Mouse (Mus musculus): ENCODE data around the gene Kpna2. TPM values are rescaled to one million over a fixed set of nuclear protein-coding genes. Genes with fewer than 3 reads are reported as not detected.

The Kpna2 gene
- polyA plus RNA-seq, 1 experiment from 2014 or later: 411 TPM

GRCm38 (mm10) chr11:106969798-106970197, 29.5 kb downstream of the Kpna2 start:
- Histone ChIP-seq H3K9me3 (ENCODE audit: low read length) (no peaks in the 10 kb centered on the region), H3K27ac (ENCODE audit: low read length) (no peak overlapping the region), H3K9ac (replicated peaks; ENCODE audit: low read length) (no peak overlapping the region), H3K4me3 (ENCODE audit: low read length) (no peak overlapping the region), H3K4me1 (ENCODE audit: insufficient read depth, low read length) (0 out of 2 replicates have a peak, but pooled peaks cover 6% of the 10 kb centered on the region), H3K4me2 (replicated peaks; ENCODE audit: low read depth, low read length) (no peak overlapping the region), H3K36me3 (ENCODE audit: insufficient read depth, low read length) (no peaks in the 10 kb centered on the region), H3K27me3 (ENCODE audit: insufficient read depth, low read length) (no peaks in the 10 kb centered on the region)
- WGBS: 70% methylated on average over 8 of the region's 8 CpGs
- ATAC-seq (ENCODE audit: low FRiP score, low TSS enrichment): no peak

DNA sequence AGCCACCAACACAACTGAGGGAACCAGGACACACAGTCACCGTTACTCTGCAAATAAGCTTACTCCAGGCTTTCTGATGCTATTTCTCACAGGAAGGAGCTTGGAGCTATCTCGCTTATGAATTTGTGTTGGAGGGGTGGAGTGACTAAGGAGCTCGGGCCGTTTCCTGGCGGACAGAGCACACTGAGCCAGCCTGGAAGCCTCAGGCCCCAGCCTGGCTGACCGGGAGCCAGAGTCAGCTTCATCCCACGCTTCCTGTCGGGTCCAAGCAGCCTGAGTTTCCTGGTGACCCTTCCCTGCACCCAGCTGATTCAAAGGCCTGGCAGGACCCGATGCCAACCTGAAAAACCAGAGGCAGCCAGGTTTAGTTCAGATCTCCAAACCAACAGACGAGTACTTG, 31.7 kb downstream of the Kpna2 start:
- ATAC-seq (ENCODE audit: low FRiP score, low TSS enrichment): no peak
- Histone ChIP-seq H3K27me3 (ENCODE audit: insufficient read depth, low read length) (no peaks in the 10 kb centered on the region), H3K4me1 (ENCODE audit: insufficient read depth, low read length) (0 out of 2 replicates have a peak, but pooled peaks cover 6% of the 10 kb centered on the region), H3K27ac (ENCODE audit: low read length) (peak overlapping the region; percentile 64), H3K4me3 (ENCODE audit: low read length) (no peak overlapping the region), H3K4me2 (replicated peaks; ENCODE audit: low read depth, low read length) (no peak overlapping the region), H3K9me3 (ENCODE audit: low read length) (no peaks in the 10 kb centered on the region), H3K36me3 (ENCODE audit: insufficient read depth, low read length) (no peaks in the 10 kb centered on the region), H3K9ac (replicated peaks; ENCODE audit: low read length) (no peak overlapping the region)
- WGBS: 49% methylated on average over 10 of the region's 10 CpGs

DNA sequence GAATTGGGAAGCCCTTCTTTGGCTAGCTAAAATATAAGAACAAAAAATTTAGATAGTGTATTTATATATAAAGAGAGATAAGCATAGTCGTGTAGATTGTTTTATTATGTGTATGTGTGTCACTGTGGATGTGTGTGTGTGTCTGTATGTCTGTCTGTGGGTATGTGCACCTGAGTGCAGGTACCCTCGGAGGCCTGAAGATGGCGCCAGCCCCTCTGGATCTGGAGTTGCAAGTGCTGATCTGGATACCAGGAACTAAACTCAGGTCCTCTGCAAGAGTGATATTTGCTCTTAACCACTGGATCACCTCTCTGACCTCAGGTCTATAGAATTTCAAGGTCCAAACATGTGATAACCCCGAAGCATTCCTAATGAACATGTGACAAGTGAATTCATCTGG, 33.5 kb downstream of the Kpna2 start:
- ATAC-seq (ENCODE audit: low FRiP score, low TSS enrichment): no peak
- Histone ChIP-seq H3K4me2 (replicated peaks; ENCODE audit: low read depth, low read length) (no peak overlapping the region), H3K27me3 (ENCODE audit: insufficient read depth, low read length) (no peaks in the 10 kb centered on the region), H3K36me3 (ENCODE audit: insufficient read depth, low read length) (no peaks in the 10 kb centered on the region), H3K27ac (ENCODE audit: low read length) (no peak overlapping the region), H3K9me3 (ENCODE audit: low read length) (no peaks in the 10 kb centered on the region), H3K4me1 (ENCODE audit: insufficient read depth, low read length) (peaks cover 13% of the 10 kb centered on the region; the same call in 1 of the 2 replicates), H3K4me3 (ENCODE audit: low read length) (no peak overlapping the region), H3K9ac (replicated peaks; ENCODE audit: low read length) (no peak overlapping the region)
- 86% methylated on average over 4 of the region's 4 CpGs for WGBS

DNA sequence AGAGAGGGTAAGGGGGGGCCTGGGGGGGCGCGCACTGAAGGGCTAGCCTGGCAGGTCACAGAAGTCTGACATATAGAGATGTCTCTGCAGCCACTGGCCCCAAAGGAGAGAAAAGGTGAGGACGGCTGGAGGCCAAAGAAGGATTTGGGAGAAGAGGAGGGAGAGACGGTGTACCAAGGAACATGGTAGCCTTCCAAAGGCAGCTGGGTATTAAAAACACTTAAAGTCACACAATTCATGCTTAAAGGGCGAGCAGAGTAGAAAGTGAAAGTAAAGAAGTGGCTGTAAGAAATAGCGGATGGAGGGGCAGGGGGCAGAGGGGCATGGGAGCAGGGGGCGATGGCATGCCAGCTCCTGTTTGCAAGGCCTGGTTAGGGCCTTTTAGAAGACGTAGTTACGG, 37.0 kb downstream of the Kpna2 start:
- WGBS: 87% methylated on average over 9 of the region's 9 CpGs
- no peaks in the 10 kb centered on the region for H3K9me3 ChIP-seq (ENCODE audit: low read length)
- no peak overlapping the region for H3K4me2 ChIP-seq (replicated peaks; ENCODE audit: low read depth, low read length)
- no peak for ATAC-seq (ENCODE audit: low FRiP score, low TSS enrichment)
- peaks cover 8% of the 10 kb centered on the region for H3K4me1 ChIP-seq (ENCODE audit: insufficient read depth, low read length)
- no peaks in the 10 kb centered on the region for H3K27me3 ChIP-seq (ENCODE audit: insufficient read depth, low read length)
- H3K9ac ChIP-seq (replicated peaks; ENCODE audit: low read length): no peak overlapping the region
- H3K4me3 ChIP-seq (ENCODE audit: low read length): no peak overlapping the region
- no peaks in the 10 kb centered on the region for H3K36me3 ChIP-seq (ENCODE audit: insufficient read depth, low read length)
- H3K27ac ChIP-seq (ENCODE audit: low read length): no peak overlapping the region; the same call in 1 of the 2 replicates

DNA sequence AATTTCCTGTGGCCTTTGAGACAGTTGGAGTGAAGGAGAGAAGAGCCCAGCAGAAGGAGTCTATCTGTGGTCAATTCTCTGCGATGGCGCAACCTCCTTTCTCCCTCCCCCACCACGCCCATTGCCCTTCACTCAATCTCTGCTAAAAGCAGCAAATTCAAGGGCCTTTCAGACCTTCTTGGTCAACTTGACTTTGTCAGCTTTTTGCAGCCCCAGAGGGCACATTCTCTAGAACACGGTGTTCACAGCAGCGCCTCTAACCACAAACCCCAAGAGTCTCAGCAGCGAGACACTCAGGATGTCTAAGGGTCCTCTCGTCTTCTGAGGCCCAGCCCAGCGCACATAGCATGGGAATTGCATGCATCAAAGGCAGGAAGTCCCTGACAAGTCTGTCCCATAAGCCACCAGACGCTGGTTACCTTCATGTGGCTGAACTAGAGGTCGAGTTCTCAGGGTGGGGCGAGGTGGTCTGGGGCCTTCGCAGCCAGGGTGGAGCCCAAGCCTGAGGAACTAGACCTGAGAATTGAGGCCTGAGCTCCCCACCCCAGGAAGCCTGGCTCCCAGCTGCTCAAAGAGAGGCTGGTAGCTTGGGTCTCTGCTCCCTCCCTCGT, 37.8 kb downstream of the Kpna2 start:
- Histone ChIP-seq H3K9ac (replicated peaks; ENCODE audit: low read length) (no peak overlapping the region), H3K4me3 (ENCODE audit: low read length) (no peak overlapping the region), H3K36me3 (ENCODE audit: insufficient read depth, low read length) (no peaks in the 10 kb centered on the region), H3K4me2 (replicated peaks; ENCODE audit: low read depth, low read length) (no peak overlapping the region), H3K9me3 (ENCODE audit: low read length) (no peaks in the 10 kb centered on the region), H3K4me1 (ENCODE audit: insufficient read depth, low read length) (peaks cover 11% of the 10 kb centered on the region), H3K27me3 (ENCODE audit: insufficient read depth, low read length) (no peaks in the 10 kb centered on the region), H3K27ac (ENCODE audit: low read length) (peak overlapping the region; percentile 41)
- WGBS: 54% methylated on average over 13 of the region's 13 CpGs
- peak; percentile 51; the same call in 1 of the 2 replicates for ATAC-seq (ENCODE audit: low FRiP score, low TSS enrichment)

GRCm38 (mm10) chr11:106959121-106959520, 40.2 kb downstream of the Kpna2 start:
- H3K9ac ChIP-seq (replicated peaks; ENCODE audit: low read length): no peak overlapping the region
- ATAC-seq (ENCODE audit: low FRiP score, low TSS enrichment): no peak
- H3K36me3 ChIP-seq (ENCODE audit: insufficient read depth, low read length): no peaks in the 10 kb centered on the region
- H3K4me1 ChIP-seq (ENCODE audit: insufficient read depth, low read length): peaks cover 14% of the 10 kb centered on the region
- H3K27me3 ChIP-seq (ENCODE audit: insufficient read depth, low read length): no peaks in the 10 kb centered on the region
- no peaks in the 10 kb centered on the region for H3K9me3 ChIP-seq (ENCODE audit: low read length)
- WGBS: 91% methylated on average over 5 of the region's 5 CpGs
- no peak overlapping the region for H3K4me2 ChIP-seq (replicated peaks; ENCODE audit: low read depth, low read length)
- no peak overlapping the region for H3K4me3 ChIP-seq (ENCODE audit: low read length)
- no peak overlapping the region for H3K27ac ChIP-seq (ENCODE audit: low read length)

DNA sequence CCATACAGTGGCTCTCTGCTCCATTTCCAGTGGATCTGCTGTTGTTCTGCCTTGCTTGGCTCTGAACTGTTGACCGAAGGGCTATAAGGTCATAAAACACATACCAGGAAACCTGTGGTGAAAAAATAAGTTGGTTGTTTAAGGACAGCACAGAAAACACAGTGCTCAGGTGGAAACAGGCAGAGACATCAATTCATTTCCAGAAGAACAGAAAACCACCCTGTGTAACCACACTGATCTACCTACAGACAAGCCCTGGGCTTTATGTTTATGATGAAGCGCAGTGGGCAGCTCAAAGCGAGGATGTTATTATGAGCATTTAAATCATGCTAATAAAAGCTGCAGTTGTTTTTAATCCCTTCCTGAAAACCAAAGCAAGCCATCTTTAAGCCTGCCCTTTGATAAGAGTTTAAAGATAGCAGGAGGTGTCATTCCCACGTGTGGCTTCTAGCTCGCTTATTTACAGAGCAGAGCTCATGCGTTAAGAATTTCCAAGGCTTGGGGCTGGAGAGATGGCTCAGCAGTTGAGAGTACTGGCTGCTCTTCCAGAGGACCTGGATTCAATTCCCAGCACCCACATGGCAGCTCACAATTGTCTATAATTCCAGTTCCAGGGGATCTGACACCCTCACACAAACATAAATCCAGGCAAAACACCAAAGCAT, 40.8 kb downstream of the Kpna2 start:
- Histone ChIP-seq H3K9me3 (ENCODE audit: low read length) (no peaks in the 10 kb centered on the region), H3K4me1 (ENCODE audit: insufficient read depth, low read length) (peaks cover 14% of the 10 kb centered on the region), H3K9ac (replicated peaks; ENCODE audit: low read length) (no peak overlapping the region), H3K27me3 (ENCODE audit: insufficient read depth, low read length) (no peaks in the 10 kb centered on the region), H3K4me3 (ENCODE audit: low read length) (no peak overlapping the region), H3K27ac (ENCODE audit: low read length) (no peak overlapping the region), H3K4me2 (replicated peaks; ENCODE audit: low read depth, low read length) (no peak overlapping the region), H3K36me3 (ENCODE audit: insufficient read depth, low read length) (no peaks in the 10 kb centered on the region)
- ATAC-seq (ENCODE audit: low FRiP score, low TSS enrichment): no peak
- WGBS: 85% methylated on average over 6 of the region's 6 CpGs

DNA sequence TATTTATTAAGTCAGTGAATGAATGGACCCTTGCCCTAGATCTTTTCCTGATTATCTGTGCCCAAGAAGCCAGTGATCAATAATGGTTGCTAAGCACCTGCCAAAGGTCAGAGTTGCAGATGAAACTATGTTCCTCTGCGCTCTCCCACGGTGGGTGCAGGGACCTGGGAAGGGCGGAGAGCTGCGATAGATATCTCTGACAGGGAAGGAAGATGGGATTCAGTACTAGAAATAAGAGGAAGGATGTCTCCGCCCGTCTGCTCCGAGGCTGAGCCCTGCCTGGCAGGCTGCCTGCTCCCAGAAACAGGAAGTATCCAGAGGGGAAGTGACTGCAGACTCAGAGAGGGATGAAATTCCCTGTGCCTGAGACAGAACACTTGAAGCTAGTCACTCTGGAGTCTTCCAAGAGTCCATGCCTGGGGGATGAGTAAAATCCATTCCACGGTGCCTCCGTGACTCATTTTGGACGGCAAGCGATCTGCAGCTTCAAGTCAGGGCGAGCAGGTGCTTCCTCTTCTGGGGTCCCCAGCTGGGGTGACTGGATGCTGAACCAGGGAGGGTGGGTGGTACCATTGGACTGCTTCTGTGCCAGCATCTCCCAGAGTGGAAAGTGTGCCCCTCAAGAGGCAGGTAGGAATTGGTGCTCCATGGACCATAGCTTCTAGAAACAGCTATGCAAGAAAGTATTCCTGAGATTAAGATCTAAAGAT, 41.9 kb downstream of the Kpna2 start:
- Histone ChIP-seq H3K36me3 (ENCODE audit: insufficient read depth, low read length) (no peaks in the 10 kb centered on the region), H3K27ac (ENCODE audit: low read length) (peak overlapping the region; percentile 63), H3K4me2 (replicated peaks; ENCODE audit: low read depth, low read length) (no peak overlapping the region), H3K9ac (replicated peaks; ENCODE audit: low read length) (no peak overlapping the region), H3K9me3 (ENCODE audit: low read length) (no peaks in the 10 kb centered on the region), H3K4me1 (ENCODE audit: insufficient read depth, low read length) (peaks cover 14% of the 10 kb centered on the region), H3K4me3 (ENCODE audit: low read length) (no peak overlapping the region), H3K27me3 (ENCODE audit: insufficient read depth, low read length) (no peaks in the 10 kb centered on the region)
- peak; percentile 71; the same call in 1 of the 2 replicates for ATAC-seq (ENCODE audit: low FRiP score, low TSS enrichment)
- WGBS: 59% methylated on average over 12 of the region's 12 CpGs

GRCm38 (mm10) chr11:106954566-106954965, 44.8 kb downstream of the Kpna2 start:
- no peak overlapping the region for H3K9ac ChIP-seq (replicated peaks; ENCODE audit: low read length)
- no peaks in the 10 kb centered on the region for H3K9me3 ChIP-seq (ENCODE audit: low read length)
- no peaks in the 10 kb centered on the region for H3K36me3 ChIP-seq (ENCODE audit: insufficient read depth, low read length)
- H3K4me2 ChIP-seq (replicated peaks; ENCODE audit: low read depth, low read length): no peak overlapping the region
- no peak overlapping the region for H3K4me3 ChIP-seq (ENCODE audit: low read length)
- WGBS: 50% methylated on average over 8 of the region's 8 CpGs
- ATAC-seq (ENCODE audit: low FRiP score, low TSS enrichment): no peak
- H3K27ac ChIP-seq (ENCODE audit: low read length): no peak overlapping the region
- peaks cover 7% of the 10 kb centered on the region for H3K4me1 ChIP-seq (ENCODE audit: insufficient read depth, low read length)
- no peaks in the 10 kb centered on the region for H3K27me3 ChIP-seq (ENCODE audit: insufficient read depth, low read length)

DNA sequence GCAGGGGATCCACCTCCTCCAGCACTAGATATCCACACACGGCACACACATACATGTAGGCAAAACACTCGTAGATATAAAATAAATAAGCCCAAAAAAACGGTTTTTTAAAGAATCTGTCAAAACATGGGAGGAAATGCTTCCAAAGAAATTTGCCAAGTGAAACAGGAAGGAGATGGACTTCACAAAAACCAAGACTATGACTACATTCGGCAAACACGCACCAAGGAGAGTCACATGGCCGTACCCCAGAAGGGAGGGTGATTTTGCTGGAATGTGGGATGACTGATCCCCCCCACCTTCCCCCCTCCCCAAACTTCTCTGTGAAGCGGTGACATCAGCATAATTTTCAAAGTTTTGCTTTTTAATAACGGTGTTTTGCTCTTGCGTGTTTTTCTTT, 45.2 kb downstream of the Kpna2 start:
- no peak overlapping the region for H3K27ac ChIP-seq (ENCODE audit: low read length)
- H3K4me2 ChIP-seq (replicated peaks; ENCODE audit: low read depth, low read length): no peak overlapping the region
- no peak for ATAC-seq (ENCODE audit: low FRiP score, low TSS enrichment)
- 75% methylated on average over 9 of the region's 9 CpGs for WGBS
- H3K36me3 ChIP-seq (ENCODE audit: insufficient read depth, low read length): no peaks in the 10 kb centered on the region
- no peaks in the 10 kb centered on the region for H3K27me3 ChIP-seq (ENCODE audit: insufficient read depth, low read length)
- no peak overlapping the region for H3K4me3 ChIP-seq (ENCODE audit: low read length)
- no peak overlapping the region for H3K9ac ChIP-seq (replicated peaks; ENCODE audit: low read length)
- H3K9me3 ChIP-seq (ENCODE audit: low read length): no peaks in the 10 kb centered on the region
- peaks cover 7% of the 10 kb centered on the region for H3K4me1 ChIP-seq (ENCODE audit: insufficient read depth, low read length)
